Mouse (Mus musculus): ENCODE results near the gene Stx5a. TPM values are rescaled to one million over a fixed set of nuclear protein-coding genes. Genes with fewer than 3 reads are reported as not detected.

The Stx5a gene
- 10 to 100 TPM; 70.8 to 77.5 TPM for total RNA-seq (2021)

- intact Hi-C loops (cut with DNase I): no loop called here
- peak; percentile 96 for DNase-seq
Observed at GRCm38 (mm10) chr19:8741243-8741869, at the start of gene Stx5a. TSS of gene Stx5a (plus strand) at chr19:8741413.

GRCm38 (mm10) chr19:8691871-8692539 is 49.2 kb upstream of the Stx5a start:
- intact Hi-C loops (cut with DNase I): no loop called here
- no peak for DNase-seq

- no peak for DNase-seq
- intact Hi-C loops (cut with DNase I): no loop called here
Observed at GRCm38 (mm10) chr19:8692740-8693139, 48.5 kb upstream of the Stx5a start.

- intact Hi-C loops (cut with DNase I): no loop called here
Observed at GRCm38 (mm10) chr19:8695330-8695729, 45.9 kb upstream of the Stx5a start.

GRCm38 (mm10) chr19:8699652-8700051 is 41.6 kb upstream of the Stx5a start:
- no peak for DNase-seq
- intact Hi-C loops (cut with DNase I): no loop called here

More at GRCm38 (mm10) chr19:8695330-8695729, 45.9 kb upstream of the Stx5a start:
- no peak for DNase-seq

- intact Hi-C loops (cut with DNase I): no loop called here
Observed at GRCm38 (mm10) chr19:8702458-8702857, 38.8 kb upstream of the Stx5a start.

GRCm38 (mm10) chr19:8703571-8703970 is 37.6 kb upstream of the Stx5a start:
- intact Hi-C loops (cut with DNase I): no loop called here
- DNase-seq: no peak

More at GRCm38 (mm10) chr19:8702458-8702857, 38.8 kb upstream of the Stx5a start:
- no peak for DNase-seq

- intact Hi-C loops (cut with DNase I): no loop called here
- DNase-seq: no peak
Observed at GRCm38 (mm10) chr19:8705026-8705708, 36.0 kb upstream of the Stx5a start.

- no peak for DNase-seq
- intact Hi-C loops (cut with DNase I): no loop called here
Observed at GRCm38 (mm10) chr19:8706132-8706667, 35.0 kb upstream of the Stx5a start.

- DNase-seq: no peak
- intact Hi-C loops (cut with DNase I): no loop called here
Observed at GRCm38 (mm10) chr19:8706930-8707329, 34.3 kb upstream of the Stx5a start.

GRCm38 (mm10) chr19:8708954-8709353 is 32.3 kb upstream of the Stx5a start:
- no peak for DNase-seq
- intact Hi-C loops (cut with DNase I): no loop called here

- intact Hi-C loops (cut with DNase I): no loop called here
- DNase-seq: peak; percentile 41
Observed at GRCm38 (mm10) chr19:8710057-8710456, 31.2 kb upstream of the Stx5a start.

- intact Hi-C loops (cut with DNase I): no loop called here
- DNase-seq: no peak
Observed at GRCm38 (mm10) chr19:8711506-8711905, 29.7 kb upstream of the Stx5a start.

GRCm38 (mm10) chr19:8711949-8712869 is 29.0 kb upstream of the Stx5a start:
- DNase-seq: no peak
- intact Hi-C loops (cut with DNase I): no loop called here

GRCm38 (mm10) chr19:8712870-8713305 is 28.3 kb upstream of the Stx5a start:
- intact Hi-C loops (cut with DNase I): no loop called here
- DNase-seq: peak; percentile 81

- intact Hi-C loops (cut with DNase I): no loop called here
- DNase-seq: peak; percentile 97
Observed at GRCm38 (mm10) chr19:8713306-8713996, 27.8 kb upstream of the Stx5a start.

- DNase-seq: no peak
- intact Hi-C loops (cut with DNase I): no loop called here
Observed at GRCm38 (mm10) chr19:8713997-8714652, 27.1 kb upstream of the Stx5a start.

GRCm38 (mm10) chr19:8714653-8715481 is 26.3 kb upstream of the Stx5a start:
- no peak for DNase-seq
- intact Hi-C loops (cut with DNase I): no loop called here

All from left cerebral cortex, postnatal 4 days (tissue).